Mouse (Mus musculus): ENCODE measurements around the gene Plekhg5. TPM values are rescaled to one million over a fixed set of nuclear protein-coding genes. Genes with fewer than 3 reads are reported as not detected.
A peak's percentile ranks its signal among the peaks of the same experiment; 100 is the strongest.
"Not testable (repeated sequence)": the region's sequence is repeated elsewhere in the genome, so short reads cannot be mapped to it uniquely, and the experiment has no call there.

Gene Plekhg5
- 2.3 and 5.7 TPM in 2 replicates for polyA plus RNA-seq (2012; ENCODE audit: insufficient read depth, insufficient read length, missing spikeins)

GRCm38 (mm10) chr4:152072121-152072601, at the start of gene Plekhg5:
Plekhg5 (plus strand) TSS chr4:152072498.
- H3K27ac ChIP-seq (replicated peaks; ENCODE audit: low read depth, low read length) = peak within 1 kb of the TSS; percentile 24; the same call in 1 of the 2 replicates

GRCm38 (mm10) chr4:152022506-152022905, 49.8 kb upstream of the Plekhg5 start:
- Histone ChIP-seq H3K4me1 (ENCODE audit: control insufficient read depth, insufficient read depth, insufficient read length, low read length) (peaks cover 5% of the 10 kb centered on the region), H3K4me3 (ENCODE audit: insufficient read depth, low read depth, low read length) (no peak overlapping the region), H3K27ac (replicated peaks; ENCODE audit: low read depth, low read length) (no peak overlapping the region)

More at GRCm38 (mm10) chr4:152072121-152072601, at the start of gene Plekhg5:
- H3K4me3 ChIP-seq (ENCODE audit: insufficient read depth, low read depth, low read length) = 0 out of 2 replicates have a peak within 1 kb of the TSS, but pooled peaks have one; percentile 15
- H3K4me1 ChIP-seq (ENCODE audit: control insufficient read depth, insufficient read depth, insufficient read length, low read length) = peaks cover 8% of the 10 kb centered on the region; the same call in 1 of the 2 replicates

GRCm38 (mm10) chr4:152024525-152024924, 47.8 kb upstream of the Plekhg5 start:
- Histone ChIP-seq H3K4me3 (ENCODE audit: insufficient read depth, low read depth, low read length) (no peak overlapping the region), H3K4me1 (ENCODE audit: control insufficient read depth, insufficient read depth, insufficient read length, low read length) (peaks cover 5% of the 10 kb centered on the region), H3K27ac (replicated peaks; ENCODE audit: low read depth, low read length) (no peak overlapping the region)

GRCm38 (mm10) chr4:152026751-152027508, 45.4 kb upstream of the Plekhg5 start:
- Histone ChIP-seq H3K4me3 (ENCODE audit: insufficient read depth, low read depth, low read length) (peak overlapping the region; percentile 85), H3K4me1 (ENCODE audit: control insufficient read depth, insufficient read depth, insufficient read length, low read length) (peaks cover 5% of the 10 kb centered on the region), H3K27ac (replicated peaks; ENCODE audit: low read depth, low read length) (peak overlapping the region; percentile 44; the same call in 1 of the 2 replicates)

- H3K4me1 ChIP-seq (ENCODE audit: control insufficient read depth, insufficient read depth, insufficient read length, low read length) = peaks cover 5% of the 10 kb centered on the region
- H3K4me3 ChIP-seq (ENCODE audit: insufficient read depth, low read depth, low read length) = peak within 1 kb of the TSS; percentile 85
- peak within 1 kb of the TSS; percentile 44; the same call in 1 of the 2 replicates for H3K27ac ChIP-seq (replicated peaks; ENCODE audit: low read depth, low read length)
These were observed 44.8 kb upstream of the Plekhg5 start, which contains the start of gene Zbtb48 for GRCm38 (mm10) chr4:152027524-152027923. Zbtb48 (minus strand) TSS chr4:152027671.

- H3K27ac ChIP-seq (replicated peaks; ENCODE audit: low read depth, low read length) = no peak overlapping the region
- 0 out of 2 replicates have a peak overlapping the region, but pooled peaks have one; percentile 59 for H3K4me3 ChIP-seq (ENCODE audit: insufficient read depth, low read depth, low read length)
- peaks cover 5% of the 10 kb centered on the region for H3K4me1 ChIP-seq (ENCODE audit: control insufficient read depth, insufficient read depth, insufficient read length, low read length)
These were observed 43.8 kb upstream of the Plekhg5 start for GRCm38 (mm10) chr4:152028456-152028855.

- H3K4me1 ChIP-seq (ENCODE audit: control insufficient read depth, insufficient read depth, insufficient read length, low read length) = peaks cover 5% of the 10 kb centered on the region
- H3K4me3 ChIP-seq (ENCODE audit: insufficient read depth, low read depth, low read length) = no peak overlapping the region
- no peak overlapping the region for H3K27ac ChIP-seq (replicated peaks; ENCODE audit: low read depth, low read length)
These were observed 43.2 kb upstream of the Plekhg5 start for GRCm38 (mm10) chr4:152029087-152029486.

GRCm38 (mm10) chr4:152029997-152030396, 42.3 kb upstream of the Plekhg5 start:
- Histone ChIP-seq H3K4me1 (ENCODE audit: control insufficient read depth, insufficient read depth, insufficient read length, low read length) (peaks cover 5% of the 10 kb centered on the region), H3K27ac (replicated peaks; ENCODE audit: low read depth, low read length) (no peak overlapping the region), H3K4me3 (ENCODE audit: insufficient read depth, low read depth, low read length) (no peak overlapping the region)

- Histone ChIP-seq H3K4me3 (ENCODE audit: insufficient read depth, low read depth, low read length) (no peak overlapping the region), H3K27ac (replicated peaks; ENCODE audit: low read depth, low read length) (no peak overlapping the region), H3K4me1 (ENCODE audit: control insufficient read depth, insufficient read depth, insufficient read length, low read length) (no peaks in the 10 kb centered on the region)
These were observed 39.4 kb upstream of the Plekhg5 start for GRCm38 (mm10) chr4:152032922-152033321.

- H3K4me3 ChIP-seq (ENCODE audit: insufficient read depth, low read depth, low read length); H3K27ac ChIP-seq (replicated peaks; ENCODE audit: low read depth, low read length); H3K4me1 ChIP-seq (ENCODE audit: control insufficient read depth, insufficient read depth, insufficient read length, low read length): not testable (repeated sequence)
These were observed 35.8 kb upstream of the Plekhg5 start for GRCm38 (mm10) chr4:152036464-152036863.

- H3K27ac ChIP-seq (replicated peaks; ENCODE audit: low read depth, low read length) = no peak within 1 kb of the TSS
These were observed 33.9 kb upstream of the Plekhg5 start, which contains the start of gene Tas1r1 for GRCm38 (mm10) chr4:152038225-152038984. Tas1r1 (minus strand) TSS chr4:152038568.

GRCm38 (mm10) chr4:152038985-152039830, 33.1 kb upstream of the Plekhg5 start, which contains the start of gene Nol9:
Nol9 (plus strand) TSS chr4:152039321.
- peak within 1 kb of the TSS; percentile 88 for H3K4me3 ChIP-seq (ENCODE audit: insufficient read depth, low read depth, low read length)
- peaks cover 8% of the 10 kb centered on the region for H3K4me1 ChIP-seq (ENCODE audit: control insufficient read depth, insufficient read depth, insufficient read length, low read length)
- H3K27ac ChIP-seq (replicated peaks; ENCODE audit: low read depth, low read length) = no peak within 1 kb of the TSS

More at GRCm38 (mm10) chr4:152038225-152038984, 33.9 kb upstream of the Plekhg5 start, which contains the start of gene Tas1r1:
- H3K4me3 ChIP-seq (ENCODE audit: insufficient read depth, low read depth, low read length) = peak within 1 kb of the TSS; percentile 88
- peaks cover 8% of the 10 kb centered on the region for H3K4me1 ChIP-seq (ENCODE audit: control insufficient read depth, insufficient read depth, insufficient read length, low read length)

- Histone ChIP-seq H3K27ac (replicated peaks; ENCODE audit: low read depth, low read length) (no peak overlapping the region), H3K4me1 (ENCODE audit: control insufficient read depth, insufficient read depth, insufficient read length, low read length) (peaks cover 8% of the 10 kb centered on the region), H3K4me3 (ENCODE audit: insufficient read depth, low read depth, low read length) (peak overlapping the region; percentile 88)
These were observed 32.4 kb upstream of the Plekhg5 start for GRCm38 (mm10) chr4:152039831-152040310.
